Mouse (Mus musculus) gastrocnemius, postnatal 4 days (tissue): ENCODE measurements at regions not wholly inside any gene's neighbourhood (a gene's known extent, or its start where the extent isn't known, plus 50 kb on each side); places are given as distances from the start of the nearest gene placed in this dataset.

Experiments used
- DNase-seq, 2 experiments: peaks; one replicate each; pipeline ENCODE4 v3.0.0; 2021 to 2022; ENCODE audit warnings: low spot score in 2 of 2, mixed read lengths in 2 of 2

- DNase-seq: no peak
These were observed 105.1 kb downstream of the Rpl14 start for GRCm38 (mm10) chr9:120676301-120676700.

GRCm38 (mm10) chr9:120676771-120677170, 105.5 kb downstream of the Rpl14 start:
- no peak for DNase-seq

- DNase-seq: no peak
These were observed 106.0 kb downstream of the Rpl14 start for GRCm38 (mm10) chr9:120677216-120677615.

GRCm38 (mm10) chr9:120679822-120680426, 108.7 kb downstream of the Rpl14 start:
- no peak for DNase-seq

- no peak for DNase-seq
These were observed 110.2 kb downstream of the Rpl14 start for GRCm38 (mm10) chr9:120681404-120681803.

- no peak for DNase-seq
These were observed 114.7 kb downstream of the Rpl14 start for GRCm38 (mm10) chr9:120685961-120686360.

- no peak for DNase-seq
These were observed 117.8 kb downstream of the Rpl14 start for GRCm38 (mm10) chr9:120689025-120689424.

- no peak for DNase-seq
These were observed 119.3 kb downstream of the Rpl14 start for GRCm38 (mm10) chr9:120690510-120690909.

- DNase-seq: peak; percentile 85 to 91
These were observed 120.0 kb downstream of the Rpl14 start for GRCm38 (mm10) chr9:120690961-120691941.

GRCm38 (mm10) chr9:120691971-120692401, 120.7 kb downstream of the Rpl14 start:
- no peak for DNase-seq

- DNase-seq: no peak
These were observed 123.2 kb downstream of the Rpl14 start for GRCm38 (mm10) chr9:120694457-120694856.

GRCm38 (mm10) chr9:120695966-120696365, 124.7 kb downstream of the Rpl14 start:
- no peak for DNase-seq

- no peak for DNase-seq
These were observed 126.5 kb downstream of the Rpl14 start for GRCm38 (mm10) chr9:120697749-120698148.

- DNase-seq: no peak
These were observed 128.5 kb downstream of the Rpl14 start for GRCm38 (mm10) chr9:120699781-120700180.

GRCm38 (mm10) chr9:120702836-120703235, 131.6 kb downstream of the Rpl14 start:
- no peak for DNase-seq

GRCm38 (mm10) chr9:120703291-120703930, 132.2 kb downstream of the Rpl14 start:
- DNase-seq: no peak

GRCm38 (mm10) chr9:120706562-120707198, 135.4 kb downstream of the Rpl14 start:
- DNase-seq: no peak

GRCm38 (mm10) chr9:120708507-120708906, 137.3 kb downstream of the Rpl14 start:
- no peak for DNase-seq

GRCm38 (mm10) chr9:120709146-120709655, 138.0 kb downstream of the Rpl14 start:
- DNase-seq: no peak

GRCm38 (mm10) chr9:120712987-120713386, 141.7 kb downstream of the Rpl14 start:
- DNase-seq: no peak

GRCm38 (mm10) chr9:120715665-120716121, 144.4 kb downstream of the Rpl14 start:
- DNase-seq: no peak
